Mouse (Mus musculus): ENCODE results near the gene Smim10l2a. TPM values are rescaled to one million over a fixed set of nuclear protein-coding genes. Genes with fewer than 3 reads are reported as not detected.
A peak's percentile ranks its signal among the peaks of the same experiment; 100 is the strongest.
"Not testable (repeated sequence)": the region's sequence is repeated elsewhere in the genome, so short reads cannot be mapped to it uniquely, and the experiment has no call there.

The Smim10l2a gene
- polyA plus RNA-seq (2012; rRNA removed) = 0.43 and 0.62 TPM in 2 replicates

GRCm38 (mm10) chrX:56374431-56375128, at the start of gene Smim10l2a:
Smim10l2a (plus strand) TSS chrX:56374586.
- H3K36me3 ChIP-seq (ENCODE audit: control insufficient read depth, insufficient read depth, low read length); H3K27me3 ChIP-seq (ENCODE audit: control insufficient read depth, insufficient read depth, low read length); H3K4me1 ChIP-seq (ENCODE audit: control insufficient read depth, insufficient read depth, insufficient read length); H3K27ac ChIP-seq (ENCODE audit: insufficient read depth, low read length): not testable (repeated sequence)
- DNase-seq (ENCODE audit: low read depth in 1 of 2, low spot score in 2 of 2) = peak in 1 of 2 experiments; percentile 9
- H3K4me3 ChIP-seq (ENCODE audit: extremely low read depth, insufficient read depth, insufficient read length) = peak within 1 kb of the TSS; percentile 53; the same call in 1 of the 2 replicates
- WGBS = 26% methylated on average over 55 of the region's 56 CpGs

DNA sequence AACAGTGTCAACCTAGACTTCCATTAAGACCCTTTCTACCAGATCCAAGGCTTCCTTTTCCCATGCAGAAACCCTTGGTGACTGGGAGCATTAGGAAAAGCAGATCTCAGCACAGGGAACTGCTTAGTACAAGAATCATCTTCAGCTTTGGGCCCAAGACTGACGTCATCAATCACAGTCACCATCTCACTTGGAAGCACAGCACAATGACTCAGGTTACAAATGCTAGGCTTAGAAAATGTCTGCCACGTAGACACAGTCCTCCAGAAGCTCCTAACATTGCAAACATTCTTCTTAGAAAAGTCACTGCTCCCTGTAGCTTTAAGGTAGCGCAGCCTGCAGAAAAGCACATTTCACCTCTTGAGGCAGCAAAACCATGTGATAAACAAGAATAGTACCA, 42.3 kb upstream of the Smim10l2a start:
- H3K27me3 ChIP-seq (ENCODE audit: control insufficient read depth, insufficient read depth, low read length) = no peaks in the 10 kb centered on the region
- H3K4me3 ChIP-seq (ENCODE audit: extremely low read depth, insufficient read depth, insufficient read length) = no peak overlapping the region
- no peak for DNase-seq (ENCODE audit: low read depth in 1 of 2, low spot score in 2 of 2)
- WGBS = 75% methylated on average over 3 of the region's 3 CpGs
- TF ChIP-seq CTCF (IDR thresholded peaks at IDR 0.05; ENCODE audit: extremely low read depth, insufficient read depth, insufficient read length, insufficient replicate concordance) = no peak
- no peak for TF ChIP-seq POLR2A (IDR thresholded peaks at IDR 0.05; ENCODE audit: low read depth, low read length)
- H3K36me3 ChIP-seq (ENCODE audit: control insufficient read depth, insufficient read depth, low read length) = no peaks in the 10 kb centered on the region
- H3K4me1 ChIP-seq (ENCODE audit: control insufficient read depth, insufficient read depth, insufficient read length) = no peaks in the 10 kb centered on the region
- no peak overlapping the region for H3K27ac ChIP-seq (ENCODE audit: insufficient read depth, low read length)

GRCm38 (mm10) chrX:56340305-56340704, 34.1 kb upstream of the Smim10l2a start:
- DNase-seq (ENCODE audit: low read depth in 1 of 2, low spot score in 2 of 2) = no peak
- H3K4me1 ChIP-seq (ENCODE audit: control insufficient read depth, insufficient read depth, insufficient read length) = no peaks in the 10 kb centered on the region

GRCm38 (mm10) chrX:56342921-56343320, 31.5 kb upstream of the Smim10l2a start:
- no peaks in the 10 kb centered on the region for H3K36me3 ChIP-seq (ENCODE audit: control insufficient read depth, insufficient read depth, low read length)
- DNase-seq (ENCODE audit: low read depth in 1 of 2, low spot score in 2 of 2) = no peak
- H3K27me3 ChIP-seq (ENCODE audit: control insufficient read depth, insufficient read depth, low read length) = no peaks in the 10 kb centered on the region
- no peak overlapping the region for H3K27ac ChIP-seq (ENCODE audit: insufficient read depth, low read length)
- H3K4me3 ChIP-seq (ENCODE audit: extremely low read depth, insufficient read depth, insufficient read length) = no peak overlapping the region
- no peaks in the 10 kb centered on the region for H3K4me1 ChIP-seq (ENCODE audit: control insufficient read depth, insufficient read depth, insufficient read length)
- TF ChIP-seq CTCF (IDR thresholded peaks at IDR 0.05; ENCODE audit: extremely low read depth, insufficient read depth, insufficient read length, insufficient replicate concordance) (no peak), POLR2A (IDR thresholded peaks at IDR 0.05; ENCODE audit: low read depth, low read length) (no peak)
- WGBS = 79% methylated on average over 3 of the region's 3 CpGs

More at GRCm38 (mm10) chrX:56340305-56340704, 34.1 kb upstream of the Smim10l2a start:
- H3K36me3 ChIP-seq (ENCODE audit: control insufficient read depth, insufficient read depth, low read length) = no peaks in the 10 kb centered on the region
- H3K27ac ChIP-seq (ENCODE audit: insufficient read depth, low read length) = no peak overlapping the region
- H3K4me3 ChIP-seq (ENCODE audit: extremely low read depth, insufficient read depth, insufficient read length) = no peak overlapping the region
- TF ChIP-seq POLR2A (IDR thresholded peaks at IDR 0.05; ENCODE audit: low read depth, low read length) (no peak), CTCF (IDR thresholded peaks at IDR 0.05; ENCODE audit: extremely low read depth, insufficient read depth, insufficient read length, insufficient replicate concordance) (no peak)
- H3K27me3 ChIP-seq (ENCODE audit: control insufficient read depth, insufficient read depth, low read length) = no peaks in the 10 kb centered on the region

- WGBS = 19% methylated on average over 37 of the region's 39 CpGs
- Histone ChIP-seq H3K27me3 (ENCODE audit: control insufficient read depth, insufficient read depth, low read length) (no peaks in the 10 kb centered on the region), H3K4me3 (ENCODE audit: extremely low read depth, insufficient read depth, insufficient read length) (peak within 1 kb of the TSS; percentile 52; the same call in 1 of the 2 replicates), H3K27ac (ENCODE audit: insufficient read depth, low read length) (no peak within 1 kb of the TSS), H3K36me3 (ENCODE audit: control insufficient read depth, insufficient read depth, low read length) (no peaks in the 10 kb centered on the region), H3K4me1 (ENCODE audit: control insufficient read depth, insufficient read depth, insufficient read length) (no peaks in the 10 kb centered on the region)
- DNase-seq (ENCODE audit: low read depth in 1 of 2, low spot score in 2 of 2) = peak; percentile 3 to 41
- TF ChIP-seq POLR2A (IDR thresholded peaks at IDR 0.05; ENCODE audit: low read depth, low read length) (no peak), CTCF (IDR thresholded peaks at IDR 0.05; ENCODE audit: extremely low read depth, insufficient read depth, insufficient read length, insufficient replicate concordance) (no peak)
Measured at GRCm38 (mm10) chrX:56346176-56346931, 28.0 kb upstream of the Smim10l2a start, which contains the start of gene Zfp449. Zfp449 (plus strand) TSS chrX:56346400.

DNA sequence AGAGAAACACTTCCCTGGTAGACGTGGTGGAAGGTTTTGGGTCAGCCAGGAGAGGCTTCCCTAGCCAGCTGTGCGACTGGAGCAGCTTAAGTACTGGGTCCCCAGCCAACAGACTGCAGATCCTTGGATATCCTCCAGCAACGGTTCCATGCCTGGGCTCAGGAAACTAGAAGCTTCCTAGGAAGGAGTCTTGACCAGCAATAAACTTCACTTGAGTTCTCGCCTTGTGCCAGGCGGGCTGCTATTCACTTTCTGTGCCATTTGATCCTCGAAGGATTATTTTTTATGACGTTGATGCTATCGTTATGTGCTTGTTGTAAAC, 27.5 kb upstream of the Smim10l2a start:
- no peaks in the 10 kb centered on the region for H3K4me1 ChIP-seq (ENCODE audit: control insufficient read depth, insufficient read depth, insufficient read length)
- no peak for TF ChIP-seq POLR2A (IDR thresholded peaks at IDR 0.05; ENCODE audit: low read depth, low read length)
- no peak for TF ChIP-seq CTCF (IDR thresholded peaks at IDR 0.05; ENCODE audit: extremely low read depth, insufficient read depth, insufficient read length, insufficient replicate concordance)
- 59% methylated on average over 8 of the region's 8 CpGs for WGBS
- H3K36me3 ChIP-seq (ENCODE audit: control insufficient read depth, insufficient read depth, low read length) = no peaks in the 10 kb centered on the region
- H3K4me3 ChIP-seq (ENCODE audit: extremely low read depth, insufficient read depth, insufficient read length) = no peak overlapping the region
- DNase-seq (ENCODE audit: low read depth in 1 of 2, low spot score in 2 of 2) = no peak
- no peak overlapping the region for H3K27ac ChIP-seq (ENCODE audit: insufficient read depth, low read length)
- no peaks in the 10 kb centered on the region for H3K27me3 ChIP-seq (ENCODE audit: control insufficient read depth, insufficient read depth, low read length)

DNA sequence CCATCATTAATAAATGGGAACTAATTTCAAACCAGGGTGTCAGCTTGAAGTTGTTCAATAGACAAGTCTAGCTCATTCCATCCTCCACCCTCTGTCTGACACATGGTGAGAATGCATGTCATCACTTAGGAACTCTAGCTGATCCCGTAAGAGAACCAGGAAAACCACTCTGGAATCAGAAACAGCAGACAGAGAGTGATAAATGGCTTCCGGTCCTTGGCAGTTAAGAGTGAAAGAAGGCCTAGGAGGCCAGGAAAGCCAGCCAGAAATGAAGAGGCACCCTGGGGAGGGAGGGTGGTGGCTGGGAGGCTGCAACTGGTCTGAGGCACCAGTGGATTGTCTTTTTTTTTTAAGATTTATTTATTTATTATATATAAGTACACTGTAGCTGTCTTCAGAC, 6.5 kb downstream of the Smim10l2a start:
- no peak for DNase-seq (ENCODE audit: low read depth in 1 of 2, low spot score in 2 of 2)
- no peaks in the 10 kb centered on the region for H3K27me3 ChIP-seq (ENCODE audit: control insufficient read depth, insufficient read depth, low read length)
- no peaks in the 10 kb centered on the region for H3K4me1 ChIP-seq (ENCODE audit: control insufficient read depth, insufficient read depth, insufficient read length)
- H3K27ac ChIP-seq (ENCODE audit: insufficient read depth, low read length) = no peak overlapping the region
- H3K36me3 ChIP-seq (ENCODE audit: control insufficient read depth, insufficient read depth, low read length) = no peaks in the 10 kb centered on the region
- WGBS = 88% methylated on average over 2 of the region's 2 CpGs
- no peak overlapping the region for H3K4me3 ChIP-seq (ENCODE audit: extremely low read depth, insufficient read depth, insufficient read length)
- no peak for TF ChIP-seq POLR2A (IDR thresholded peaks at IDR 0.05; ENCODE audit: low read depth, low read length)
- no peak for TF ChIP-seq CTCF (IDR thresholded peaks at IDR 0.05; ENCODE audit: extremely low read depth, insufficient read depth, insufficient read length, insufficient replicate concordance)

All from spleen, adult 2 months (tissue).